Mouse (Mus musculus): Measurements from ENCODE around the gene Glipr1.
"Not testable (repeated sequence)": the region's sequence is repeated elsewhere in the genome, so short reads cannot be mapped to it uniquely, and the experiment has no call there.

The Glipr1 gene

GRCm38 (mm10) chr10:112002544-112003215 lies at the start of gene Glipr1:
TSS of gene Glipr1 (minus strand) at chr10:112002631.
- in situ Hi-C loops (cut with MboI, MseI): no loop called here

DNA sequence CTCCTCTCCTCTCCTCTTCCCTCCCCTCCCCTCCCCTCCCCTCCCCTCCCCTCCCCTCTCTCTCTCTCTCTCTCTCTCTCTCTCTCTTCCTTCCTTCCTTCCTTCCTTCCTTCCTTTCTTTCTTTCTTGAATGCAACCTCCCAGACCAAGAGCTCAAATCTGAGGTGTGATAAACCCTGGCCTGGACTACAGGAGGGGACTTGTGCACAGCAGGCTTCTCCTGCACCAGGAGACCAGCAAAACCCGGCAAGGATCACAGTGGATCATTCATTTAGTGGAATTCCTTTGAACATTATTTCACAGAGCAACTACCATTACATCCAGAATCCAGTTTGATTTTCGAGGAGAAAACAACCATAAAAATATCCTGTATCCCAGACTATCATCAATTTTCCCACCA lies 49.5 kb upstream of the Glipr1 start:
- in situ Hi-C loops (cut with MboI, MseI): not testable (repeated sequence)

DNA sequence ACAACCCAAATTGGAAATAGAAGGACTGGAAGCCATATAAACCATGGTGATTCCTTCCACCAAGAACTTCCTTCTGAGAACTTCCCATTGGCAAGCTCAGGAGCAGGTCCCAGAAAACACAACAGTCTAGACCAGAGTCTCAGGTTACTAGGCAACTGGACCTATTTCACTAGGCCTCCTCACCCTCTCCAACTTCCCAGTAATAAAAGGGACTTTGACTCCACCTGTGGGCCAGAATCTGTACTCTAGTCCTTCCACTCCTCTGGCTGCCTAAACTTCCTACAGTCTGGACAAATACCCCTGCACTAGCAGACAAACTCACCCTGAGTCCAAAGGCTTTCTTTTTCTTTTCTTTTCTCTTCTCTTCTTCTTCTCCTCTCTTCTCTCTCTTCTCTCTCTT lies 48.8 kb upstream of the Glipr1 start:
- in situ Hi-C loops (cut with MboI, MseI): no loop called here

GRCm38 (mm10) chr10:112044283-112044682 lies 41.9 kb upstream of the Glipr1 start:
- in situ Hi-C loops (cut with MboI, MseI): not testable (repeated sequence)

GRCm38 (mm10) chr10:112043523-112043922 lies 41.1 kb upstream of the Glipr1 start:
- in situ Hi-C loops (cut with MboI, MseI): not testable (repeated sequence)

DNA sequence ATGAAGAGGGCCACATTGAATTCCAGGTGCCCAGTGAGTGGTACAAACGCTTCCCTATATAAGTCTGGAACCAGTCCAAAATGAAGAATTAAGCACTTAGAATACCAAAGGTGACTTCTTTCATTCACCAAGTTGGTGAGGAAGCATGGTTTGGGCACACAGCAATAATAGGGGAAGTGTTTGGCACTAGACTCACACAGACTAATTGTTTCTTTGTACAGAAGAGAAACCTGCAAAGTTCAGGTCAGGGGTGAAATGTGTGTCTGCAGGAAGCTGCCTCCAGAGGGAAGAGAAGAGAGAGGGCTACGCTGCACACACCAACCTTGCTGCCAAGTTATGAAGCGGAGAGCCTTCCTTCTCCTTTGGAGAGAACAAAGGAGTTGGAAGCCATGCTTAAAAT lies 26.3 kb upstream of the Glipr1 start:
- in situ Hi-C loops (cut with MboI, MseI): not testable (repeated sequence)

GRCm38 (mm10) chr10:112023585-112023984 lies 21.2 kb upstream of the Glipr1 start:
- in situ Hi-C loops (cut with MboI, MseI): no loop called here

GRCm38 (mm10) chr10:112009511-112009910 lies 7.1 kb upstream of the Glipr1 start:
- in situ Hi-C loops (cut with MboI, MseI): not testable (repeated sequence)

DNA sequence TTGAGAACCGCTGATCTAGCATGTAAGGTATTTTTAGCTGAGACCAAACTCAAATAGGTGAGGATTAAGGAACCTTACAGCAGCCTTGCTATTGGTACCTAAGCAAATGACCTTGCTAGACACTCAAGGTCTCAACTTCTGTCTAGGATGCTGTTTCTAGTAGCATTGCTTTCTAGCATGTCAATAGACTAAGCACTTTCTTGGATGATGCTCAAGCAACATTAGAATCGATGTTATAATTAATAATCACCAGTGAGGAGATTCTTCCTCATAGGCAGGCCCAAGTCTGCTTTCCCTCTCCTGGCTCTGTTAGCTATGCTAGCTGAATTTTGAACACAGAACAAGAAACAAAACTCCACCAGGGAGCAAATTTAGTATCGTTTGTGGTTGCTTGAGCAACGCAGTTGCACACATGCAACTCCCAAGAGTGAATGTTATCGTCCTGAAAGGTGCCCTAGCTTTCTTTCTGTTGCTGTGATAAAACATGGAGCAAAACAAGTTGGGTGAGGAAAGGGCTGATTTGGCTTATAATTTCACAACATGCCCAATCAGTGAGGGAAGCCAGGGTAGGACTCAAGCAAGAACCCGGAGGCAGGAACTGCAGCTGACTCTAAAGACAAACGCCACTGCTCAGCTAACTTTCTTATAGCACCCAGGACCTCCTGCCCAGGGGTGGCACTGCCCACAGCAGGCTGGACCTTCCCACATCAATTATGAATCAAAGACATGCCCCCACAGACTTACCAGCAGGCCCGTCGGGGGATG lies 493 bp downstream of the Glipr1 start:
- in situ Hi-C loops (cut with MboI, MseI): no loop called here

DNA sequence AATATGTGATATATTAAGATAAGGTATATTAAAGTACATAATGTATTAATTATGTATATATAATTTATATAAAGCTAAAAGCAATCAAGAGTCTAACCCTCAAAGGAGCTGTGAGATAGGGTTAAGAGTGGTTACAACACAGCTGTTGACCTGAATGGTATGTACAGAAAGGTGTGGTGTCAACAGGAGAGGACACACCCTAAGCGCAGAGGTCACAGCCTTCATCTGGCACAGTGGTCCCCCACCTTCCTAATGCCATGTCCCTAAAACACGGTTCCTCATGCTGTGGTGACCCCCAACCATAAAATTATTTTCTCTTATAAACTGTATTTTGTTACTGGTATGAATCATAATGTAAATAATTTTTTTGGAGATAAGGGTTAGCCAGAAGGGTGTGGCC lies 1.1 kb downstream of the Glipr1 start:
- in situ Hi-C loops (cut with MboI, MseI): no loop called here

- in situ Hi-C loops (cut with MboI, MseI): no loop called here
Measured at GRCm38 (mm10) chr10:112000568-112000967, 1.9 kb downstream of the Glipr1 start.

DNA sequence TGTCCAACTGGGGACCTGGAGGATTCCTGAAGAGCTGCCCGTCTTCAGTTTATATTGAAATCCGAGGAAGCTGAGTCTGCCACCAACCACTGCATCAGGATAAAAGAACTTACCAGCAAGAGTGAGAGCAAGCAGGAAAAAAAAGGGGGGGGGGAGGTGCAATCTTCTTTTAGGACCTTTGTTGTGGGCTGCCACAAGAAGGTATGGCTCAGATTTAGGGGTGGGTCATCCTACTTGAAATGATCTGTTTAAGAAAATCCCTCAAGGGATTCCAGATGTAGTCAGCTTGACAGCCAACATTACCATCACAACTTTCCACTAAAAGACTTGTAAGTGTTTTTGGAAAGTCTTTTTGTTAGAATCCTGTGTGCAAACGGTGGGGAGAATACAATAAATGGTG lies 2.7 kb downstream of the Glipr1 start:
- in situ Hi-C loops (cut with MboI, MseI): no loop called here

GRCm38 (mm10) chr10:111997671-111998070 lies 4.8 kb downstream of the Glipr1 start:
- in situ Hi-C loops (cut with MboI, MseI): no loop called here

DNA sequence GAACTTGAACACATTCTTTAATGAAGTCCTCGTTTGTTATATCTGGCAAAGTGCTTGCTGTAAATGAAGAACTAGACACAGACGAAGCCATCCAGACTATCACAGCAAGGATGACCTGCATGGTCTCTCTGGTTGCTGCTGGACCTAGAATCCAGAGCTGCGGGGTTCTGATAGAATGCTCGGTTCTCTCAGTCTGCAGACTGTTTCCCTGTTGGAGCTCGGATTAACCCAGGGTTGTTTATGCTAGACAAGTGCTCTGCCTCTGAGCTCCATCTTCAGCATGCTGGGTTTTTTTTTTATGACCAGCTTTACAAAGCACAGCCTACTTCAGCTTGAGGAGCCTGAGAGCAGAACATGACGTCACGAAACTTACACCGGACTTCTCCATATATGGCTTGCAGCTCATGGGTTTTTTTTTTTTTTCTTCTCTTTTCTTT lies 5.5 kb downstream of the Glipr1 start:
- in situ Hi-C loops (cut with MboI, MseI): no loop called here

- in situ Hi-C loops (cut with MboI, MseI): no loop called here
Measured at GRCm38 (mm10) chr10:111996549-111996904, 5.9 kb downstream of the Glipr1 start.

DNA sequence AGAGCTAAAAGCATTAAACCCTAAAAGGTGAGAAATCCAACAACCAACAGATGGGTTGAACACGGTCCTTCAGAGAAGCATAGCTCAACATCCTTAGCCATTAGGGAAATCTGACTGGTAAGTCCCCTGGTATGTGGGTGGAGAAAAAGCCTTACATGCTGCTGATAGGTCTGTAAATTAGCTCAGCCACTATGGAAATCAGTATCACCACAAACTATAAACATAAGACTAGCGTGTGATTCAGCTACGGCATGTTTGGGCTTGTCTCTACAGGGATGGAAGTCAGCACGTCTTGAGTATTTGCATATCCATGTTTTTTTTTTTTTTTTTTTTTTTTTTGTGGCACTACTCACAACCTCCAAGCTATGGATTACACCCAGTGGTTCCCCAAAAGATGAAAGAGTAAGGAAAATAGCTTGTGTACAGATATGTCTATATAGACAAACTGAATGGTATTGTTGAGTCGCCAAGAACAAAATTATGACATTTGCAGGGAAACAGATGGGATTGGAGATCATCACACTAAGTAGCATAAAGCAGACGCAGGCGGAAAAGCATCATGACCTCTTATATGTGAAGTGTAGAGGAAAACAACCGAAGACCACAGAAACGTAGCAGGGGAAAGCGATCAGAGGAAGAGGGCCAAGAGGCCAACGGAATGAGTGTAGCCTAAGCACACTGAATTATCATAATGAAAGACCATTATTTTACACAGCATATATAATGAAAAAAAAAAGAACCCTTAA lies 6.5 kb downstream of the Glipr1 start:
- in situ Hi-C loops (cut with MboI, MseI): no loop called here

GRCm38 (mm10) chr10:111986453-111986852 lies 16.0 kb downstream of the Glipr1 start:
- in situ Hi-C loops (cut with MboI, MseI): no loop called here

GRCm38 (mm10) chr10:111983070-111983469 lies 19.4 kb downstream of the Glipr1 start:
- in situ Hi-C loops (cut with MboI, MseI): no loop called here

DNA sequence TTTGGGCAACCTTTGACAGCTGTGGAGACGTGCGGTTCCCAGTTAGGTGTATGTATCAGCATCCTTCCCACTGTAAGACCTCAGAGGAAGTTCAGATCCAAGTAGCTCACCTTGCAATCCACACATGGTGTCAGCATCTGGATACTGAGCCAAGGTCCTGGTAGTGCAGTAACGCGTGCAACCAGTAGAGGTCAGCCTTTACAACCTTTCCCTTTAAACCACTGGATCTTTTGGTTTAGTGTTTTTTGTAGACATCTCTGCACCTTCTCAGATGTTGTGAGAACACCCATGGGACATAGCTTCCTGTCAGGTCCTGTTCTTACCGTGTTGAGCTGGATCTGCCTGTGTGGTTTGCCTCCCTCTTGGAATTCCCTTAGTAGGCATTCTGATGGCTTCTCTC lies 24.8 kb downstream of the Glipr1 start:
- in situ Hi-C loops (cut with MboI, MseI): no loop called here

- in situ Hi-C loops (cut with MboI, MseI): no loop called here
Measured at GRCm38 (mm10) chr10:111972542-111973361, 29.7 kb downstream of the Glipr1 start, which contains the start of gene Krr1. TSS of gene Krr1 (plus strand) at chr10:111972664.

DNA sequence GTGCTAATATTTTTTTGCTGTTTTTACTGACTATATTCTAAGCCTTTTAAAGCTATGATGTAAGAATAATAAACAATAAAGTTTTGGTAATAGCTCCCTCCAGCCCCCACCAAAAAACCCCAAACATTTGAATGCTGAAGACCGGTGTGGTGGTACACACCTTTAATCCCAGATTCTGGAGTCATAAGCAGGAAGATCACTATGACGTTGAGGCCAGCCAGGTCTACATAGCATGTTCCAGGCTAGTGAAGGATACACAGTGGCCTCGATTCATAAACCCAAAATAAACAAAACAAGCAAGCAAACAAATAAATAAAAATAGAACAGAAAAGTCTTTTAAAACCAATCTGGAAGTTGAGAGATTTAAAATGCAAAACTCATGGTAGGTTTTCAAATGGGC lies 30.5 kb downstream of the Glipr1 start:
- in situ Hi-C loops (cut with MboI, MseI): no loop called here

DNA sequence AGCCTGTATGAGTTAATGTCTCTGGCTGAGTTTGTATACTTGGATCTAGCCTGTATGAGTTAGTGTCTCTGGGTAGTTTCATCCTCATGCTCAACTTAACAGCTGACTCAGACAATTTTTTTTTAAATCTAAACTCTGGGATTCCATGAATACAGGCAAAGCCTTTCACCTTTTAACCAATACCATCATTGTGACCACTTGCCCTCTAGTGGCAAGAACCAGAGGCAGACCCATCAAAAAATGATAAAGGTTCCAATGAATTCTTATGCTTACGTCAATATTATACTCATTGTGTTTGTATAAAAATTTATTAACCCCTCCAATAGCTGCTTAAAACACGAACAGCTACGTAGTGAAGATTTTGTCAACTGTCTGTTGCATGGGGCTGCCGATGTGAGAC lies 36.0 kb downstream of the Glipr1 start:
- in situ Hi-C loops (cut with MboI, MseI): no loop called here
